Mouse (Mus musculus): Measurements from ENCODE around the gene Rab1b. TPM values are rescaled to one million over a fixed set of nuclear protein-coding genes. Genes with fewer than 3 reads are reported as not detected.

Gene Rab1b
- total and polyA plus RNA-seq, 2 experiments from 2014 or later = 204 to 242 TPM

- Histone ChIP-seq H3K4me3 (ENCODE audit: low read depth, low read length) (no peak overlapping the region), H3K4me1 (ENCODE audit: insufficient read depth, low read length) (peaks cover 3% of the 10 kb centered on the region), H3K27me3 (ENCODE audit: insufficient read depth, low read length) (peaks cover 23% of the 10 kb centered on the region; the same call in 1 of the 2 replicates), H3K4me2 (ENCODE audit: low read depth, low read length, poor library complexity, severe bottlenecking) (no peak overlapping the region), H3K9me3 (ENCODE audit: low read length) (no peaks in the 10 kb centered on the region), H3K27ac (ENCODE audit: low read depth, low read length) (no peak overlapping the region), H3K36me3 (ENCODE audit: insufficient read depth, low read length) (peaks cover 34% of the 10 kb centered on the region), H3K9ac (replicated peaks; ENCODE audit: low read length, poor library complexity, severe bottlenecking) (0 out of 2 replicates have a peak overlapping the region, but pooled peaks have one; percentile 33)
- 45% methylated on average over 6 of the region's 6 CpGs for WGBS
- no peak for ATAC-seq (ENCODE audit: low FRiP score)
- no peak for TF ChIP-seq CTCF (IDR thresholded peaks at IDR 0.05)
- DNase-seq (ENCODE audit: low spot score) = no peak
Observed at GRCm38 (mm10) chr19:5049325-5049724, 57.5 kb downstream of the Rab1b start.

Other genes with a start within 250 kb of the Rab1b start
- gene Actn3, start 229.2 kb downstream of the Rab1b start, total RNA-seq (2014; rRNA removed) = 4.5 and 5.3 TPM in 2 replicates
- gene Actn3, start 229.2 kb downstream of the Rab1b start, polyA plus RNA-seq (2015; fragmentation: Nextera tagmentation; extraction: Ambion mirVana) = 3.8 and 4.4 TPM in 2 replicates
- gene Zdhhc24, start 228.4 kb downstream of the Rab1b start, total RNA-seq (2014; rRNA removed) = 24.0 and 29.8 TPM in 2 replicates
- gene Zdhhc24, start 228.4 kb downstream of the Rab1b start, polyA plus RNA-seq (2015; fragmentation: Nextera tagmentation; extraction: Ambion mirVana) = 17.2 and 18.1 TPM in 2 replicates
- gene Bbs1, start 200.4 kb downstream of the Rab1b start, total RNA-seq (2014; rRNA removed) = 31.8 and 40.6 TPM in 2 replicates
- gene Bbs1, start 200.4 kb downstream of the Rab1b start, polyA plus RNA-seq (2015; fragmentation: Nextera tagmentation; extraction: Ambion mirVana) = 9.0 and 10.2 TPM in 2 replicates
- gene Dpp3, start 178.8 kb downstream of the Rab1b start, total RNA-seq (2014; rRNA removed) = 84.6 and 94.7 TPM in 2 replicates
- gene Dpp3, start 178.8 kb downstream of the Rab1b start, polyA plus RNA-seq (2015; fragmentation: Nextera tagmentation; extraction: Ambion mirVana) = 87.7 and 96.3 TPM in 2 replicates
- gene Peli3, start 163.9 kb downstream of the Rab1b start, total RNA-seq (2014; rRNA removed) = 10.9 and 24.4 TPM in 2 replicates
- 8.4 and 8.6 TPM in 2 replicates for gene Peli3, start 163.9 kb downstream of the Rab1b start, polyA plus RNA-seq (2015; fragmentation: Nextera tagmentation; extraction: Ambion mirVana)
- gene Mrpl11, start 144.9 kb downstream of the Rab1b start, total RNA-seq (2014; rRNA removed) = 88.2 and 93.1 TPM in 2 replicates
- 141 and 145 TPM in 2 replicates for gene Mrpl11, start 144.9 kb downstream of the Rab1b start, polyA plus RNA-seq (2015; fragmentation: Nextera tagmentation; extraction: Ambion mirVana)
- 3.4 and 5.9 TPM in 2 replicates for gene Npas4, start 116.8 kb downstream of the Rab1b start, total RNA-seq (2014; rRNA removed)
- gene Npas4, start 116.8 kb downstream of the Rab1b start, polyA plus RNA-seq (2015; fragmentation: Nextera tagmentation; extraction: Ambion mirVana) = 0.36 and 0.43 TPM in 2 replicates
- 21.4 and 30.2 TPM in 2 replicates for gene Slc29a2, start 83.2 kb downstream of the Rab1b start, total RNA-seq (2014; rRNA removed)
- gene Slc29a2, start 83.2 kb downstream of the Rab1b start, polyA plus RNA-seq (2015; fragmentation: Nextera tagmentation; extraction: Ambion mirVana) = 19.1 and 21.1 TPM in 2 replicates
- gene B4gat1, start 68.2 kb downstream of the Rab1b start, total RNA-seq (2014; rRNA removed) = 136 and 143 TPM in 2 replicates
- 172 and 177 TPM in 2 replicates for gene B4gat1, start 68.2 kb downstream of the Rab1b start, polyA plus RNA-seq (2015; fragmentation: Nextera tagmentation; extraction: Ambion mirVana)
- gene AC124502.3, start 68.2 kb downstream of the Rab1b start, total RNA-seq (2014; rRNA removed) = 3.8 and 12.5 TPM in 2 replicates
- gene AC124502.3, start 68.2 kb downstream of the Rab1b start, polyA plus RNA-seq (2015; fragmentation: Nextera tagmentation; extraction: Ambion mirVana) = 2.2 and 3.7 TPM in 2 replicates
- gene Brms1, start 65.7 kb downstream of the Rab1b start, total RNA-seq (2014; rRNA removed) = 2.1 TPM in 1 of 2 replicates, not detected in the other
- gene Brms1, start 65.7 kb downstream of the Rab1b start, polyA plus RNA-seq (2015; fragmentation: Nextera tagmentation; extraction: Ambion mirVana) = 14.3 and 15.3 TPM in 2 replicates
- 4.0 and 4.3 TPM in 2 replicates for gene Rin1, start 56.6 kb downstream of the Rab1b start, total RNA-seq (2014; rRNA removed)
- gene Rin1, start 56.6 kb downstream of the Rab1b start, polyA plus RNA-seq (2015; fragmentation: Nextera tagmentation; extraction: Ambion mirVana) = 0.76 and 0.96 TPM in 2 replicates
- 22.0 and 23.3 TPM in 2 replicates for gene Cd248, start 39.0 kb downstream of the Rab1b start, total RNA-seq (2014; rRNA removed)
- 15.7 and 18.3 TPM in 2 replicates for gene Cd248, start 39.0 kb downstream of the Rab1b start, polyA plus RNA-seq (2015; fragmentation: Nextera tagmentation; extraction: Ambion mirVana)
- gene Tmem151a, start 21.5 kb downstream of the Rab1b start, total RNA-seq (2014; rRNA removed) = 54.0 and 64.0 TPM in 2 replicates
- gene Tmem151a, start 21.5 kb downstream of the Rab1b start, polyA plus RNA-seq (2015; fragmentation: Nextera tagmentation; extraction: Ambion mirVana) = 64.2 and 72.0 TPM in 2 replicates
- 40.4 and 53.9 TPM in 2 replicates for gene Yif1a, start 18.5 kb downstream of the Rab1b start, total RNA-seq (2014; rRNA removed)
- 38.8 and 49.9 TPM in 2 replicates for gene Yif1a, start 18.5 kb downstream of the Rab1b start, polyA plus RNA-seq (2015; fragmentation: Nextera tagmentation; extraction: Ambion mirVana)
- 677 and 753 TPM in 2 replicates for gene Cnih2, start 8.6 kb downstream of the Rab1b start, total RNA-seq (2014; rRNA removed)
- gene Cnih2, start 8.6 kb downstream of the Rab1b start, polyA plus RNA-seq (2015; fragmentation: Nextera tagmentation; extraction: Ambion mirVana) = 547 and 553 TPM in 2 replicates
- gene Klc2, start 11.5 kb upstream of the Rab1b start, total RNA-seq (2014; rRNA removed) = 187 and 201 TPM in 2 replicates
- 65.7 and 67.9 TPM in 2 replicates for gene Klc2, start 11.5 kb upstream of the Rab1b start, polyA plus RNA-seq (2015; fragmentation: Nextera tagmentation; extraction: Ambion mirVana)
- gene Pacs1, start 166.0 kb upstream of the Rab1b start, total RNA-seq (2014; rRNA removed) = 86.4 and 124 TPM in 2 replicates
- 47.9 and 49.9 TPM in 2 replicates for gene Pacs1, start 166.0 kb upstream of the Rab1b start, polyA plus RNA-seq (2015; fragmentation: Nextera tagmentation; extraction: Ambion mirVana)
- gene Sf3b2, start 188.4 kb upstream of the Rab1b start, total RNA-seq (2014; rRNA removed) = 270 and 283 TPM in 2 replicates
- 312 and 315 TPM in 2 replicates for gene Sf3b2, start 188.4 kb upstream of the Rab1b start, polyA plus RNA-seq (2015; fragmentation: Nextera tagmentation; extraction: Ambion mirVana)
- 27.4 and 29.2 TPM in 2 replicates for gene Gal3st3, start 191.3 kb upstream of the Rab1b start, total RNA-seq (2014; rRNA removed)
- 40.8 and 41.4 TPM in 2 replicates for gene Gal3st3, start 191.3 kb upstream of the Rab1b start, polyA plus RNA-seq (2015; fragmentation: Nextera tagmentation; extraction: Ambion mirVana)
- not detected in 2 replicates for gene Catsper1, start 228.7 kb upstream of the Rab1b start, total RNA-seq (2014; rRNA removed)
- not detected in 2 replicates for gene Catsper1, start 228.7 kb upstream of the Rab1b start, polyA plus RNA-seq (2015; fragmentation: Nextera tagmentation; extraction: Ambion mirVana)
- 0.82 and 1.1 TPM in 2 replicates for gene Cst6, start 242.5 kb upstream of the Rab1b start, total RNA-seq (2014; rRNA removed)
- 13.1 and 14.9 TPM in 2 replicates for gene Cst6, start 242.5 kb upstream of the Rab1b start, polyA plus RNA-seq (2015; fragmentation: Nextera tagmentation; extraction: Ambion mirVana)

Measured in midbrain, postnatal 0 days (tissue).